Mouse (Mus musculus) R1 (cell line): Measurements from ENCODE around the gene Kars.

Source experiments
- DNase-seq: peaks from one replicate; pipeline ENCODE4 v3.0.0-alpha.2; 2018; ENCODE audit warnings: low read depth, low spot score

Gene Kars

GRCm38 (mm10) chr8:111982116-111982515 lies 29.0 kb downstream of the Kars start:
- peak; percentile 70 for DNase-seq

GRCm38 (mm10) chr8:111978147-111978546 lies 33.0 kb downstream of the Kars start:
- DNase-seq, result no peak

GRCm38 (mm10) chr8:111976326-111976725 lies 34.8 kb downstream of the Kars start:
- peak; percentile 54 for DNase-seq

- no peak for DNase-seq
These were observed 35.4 kb downstream of the Kars start for GRCm38 (mm10) chr8:111975706-111976105.

GRCm38 (mm10) chr8:111974138-111974537 lies 37.0 kb downstream of the Kars start:
- DNase-seq, result peak; percentile 53

- peak; percentile 82 for DNase-seq
These were observed 42.1 kb downstream of the Kars start for GRCm38 (mm10) chr8:111968991-111969390.

- peak; percentile 70 for DNase-seq
These were observed 42.6 kb downstream of the Kars start for GRCm38 (mm10) chr8:111968541-111968940.

- DNase-seq, result peak; percentile 79
These were observed 43.8 kb downstream of the Kars start for GRCm38 (mm10) chr8:111967246-111967870.

GRCm38 (mm10) chr8:111964849-111965561 lies 46.1 kb downstream of the Kars start:
- peak; percentile 70 for DNase-seq

- DNase-seq, result no peak
These were observed 46.8 kb downstream of the Kars start for GRCm38 (mm10) chr8:111964351-111964750.

- DNase-seq, result peak; percentile 91
These were observed 47.6 kb downstream of the Kars start for GRCm38 (mm10) chr8:111963546-111963945.

GRCm38 (mm10) chr8:111963091-111963490 lies 48.0 kb downstream of the Kars start:
- DNase-seq, result no peak

- no peak for DNase-seq
These were observed 48.5 kb downstream of the Kars start for GRCm38 (mm10) chr8:111962589-111962988.

GRCm38 (mm10) chr8:111961330-111961729 lies 49.8 kb downstream of the Kars start:
- DNase-seq, result peak; percentile 65

- peak; percentile 58 for DNase-seq
These were observed 50.4 kb downstream of the Kars start for GRCm38 (mm10) chr8:111960591-111961321.

GRCm38 (mm10) chr8:111957231-111957630 lies 53.9 kb downstream of the Kars start:
- no peak for DNase-seq

GRCm38 (mm10) chr8:111955879-111956278 lies 55.2 kb downstream of the Kars start:
- no peak for DNase-seq

GRCm38 (mm10) chr8:111954844-111955594 lies 56.1 kb downstream of the Kars start:
- peak; percentile 64 for DNase-seq

GRCm38 (mm10) chr8:111951936-111952335 lies 59.2 kb downstream of the Kars start:
- no peak for DNase-seq

GRCm38 (mm10) chr8:111951317-111951716 lies 59.8 kb downstream of the Kars start:
- DNase-seq, result peak; percentile 57

GRCm38 (mm10) chr8:111950846-111951245 lies 60.3 kb downstream of the Kars start:
- DNase-seq, result peak; percentile 49

- DNase-seq, result no peak
These were observed 63.2 kb downstream of the Kars start for GRCm38 (mm10) chr8:111947954-111948353.
